Comparison of ENCODE assay signal across 8 mouse cellular contexts in genomic region chr3:28369698-28370097, GRCm38 (mm10).
DNase-seq lines count a peak whose midpoint lies in the region.

No protein-coding gene starts in this region.

- DNase-seq in cerebellum, adult 18-20 months = peak; percentile 47 to 59
- DNase-seq in cerebellum, adult 9-10 months = no peak
- peak; percentile 8 for DNase-seq in ovary, adult 18-20 months (ENCODE audit: low spot score)
- no peak for DNase-seq in ovary, postnatal 10 days (ENCODE audit: low spot score)
- peak; percentile 53 for DNase-seq in heart, adult 8-10 months (ENCODE audit: low spot score)
- peak; percentile 70 for DNase-seq in skeletal muscle tissue, adult 2 months (ENCODE audit: low read depth, low spot score)
- no peak for DNase-seq in kidney, adult 11 months
- no peak for DNase-seq in liver

Comparison
In these comparisons a context has a peak if more than half of its experiments do, and no peak if none do; other contexts are left out.
1. DNase-seq: peak in cerebellum, adult 18-20 months (2 of 2), ovary, adult 18-20 months (single experiment), heart, adult 8-10 months (single experiment) and skeletal muscle tissue, adult 2 months (single experiment); none in cerebellum, adult 9-10 months (single experiment), ovary, postnatal 10 days (single experiment), kidney, adult 11 months (single experiment) and liver (single experiment).